Mouse (Mus musculus) testis, adult 2 months (tissue): ENCODE measurements around the gene Rcvrn.
A peak's percentile ranks its signal among the peaks of the same experiment; 100 is the strongest.

ENCODE experiments used
- CTCF ChIP-seq: fragments of 200-500 bp; IDR thresholded peaks from 2 replicates; pipeline ENCODE4 v1.5.1; 2012; ENCODE audit warnings: low read depth, mild to moderate bottlenecking, inconsistent platforms, low read length, moderate library complexity; ENCODE audit not compliant: control insufficient read depth, insufficient read depth, insufficient replicate concordance
- POLR2A ChIP-seq: fragments of 200-500 bp; IDR thresholded peaks from 2 replicates; pipeline ENCODE4 v1.6.1; 2012; ENCODE audit warnings: low read depth, mild to moderate bottlenecking, inconsistent platforms, low read length, moderate library complexity; ENCODE audit not compliant: control insufficient read depth

- TF ChIP-seq CTCF: peak; percentile 70; the same call in 1 of the 2 replicates
- TF ChIP-seq POLR2A: no peak
Observed at GRCm38 (mm10) chr11:67647745-67648144, 47.4 kb upstream of the Rcvrn start.
